Mouse (Mus musculus) megakaryocyte, embryonic 14.5 days (primary cell): ENCODE data around the gene Herpud1. TPM values are rescaled to one million over a fixed set of nuclear protein-coding genes. Genes with fewer than 3 reads are reported as not detected.

ENCODE experiments used
- H3K27me3 ChIP-seq: replicated peaks from 2 replicates; pipeline ENCODE3; 2012; ENCODE audit warnings: inconsistent platforms
- H3K36me3 ChIP-seq: replicated peaks from 2 replicates; pipeline ENCODE3; 2012; ENCODE audit warnings: low read length, inconsistent platforms, mixed read lengths
- H3K4me1 ChIP-seq: 2 replicates; pipeline ENCODE4 v1.6.1; 2012; ENCODE audit warnings: inconsistent platforms
- H3K4me3 ChIP-seq: replicated peaks from 2 replicates; pipeline ENCODE3; 2012; ENCODE audit warnings: moderate library complexity, mild to moderate bottlenecking, inconsistent platforms
- H3K9me3 ChIP-seq: 2 replicates; pipeline ENCODE4 v1.6.1; 2012; ENCODE audit warnings: inconsistent platforms
- FLI1 ChIP-seq: IDR thresholded peaks from 2 replicates; pipeline ENCODE4 v1.6.1; 2012; ENCODE audit warnings: low read length, inconsistent platforms, mixed read lengths
- GATA1 ChIP-seq: IDR thresholded peaks from 3 replicates; pipeline ENCODE4 v1.6.1; 2012; ENCODE audit warnings: mixed read lengths, low read length, inconsistent platforms, borderline replicate concordance
- polyA plus RNA-seq: library from polyadenylated mRNA; stranded (reverse); fragments of >175 nt; gene quantifications from 2 replicates; pipeline ENCODE4 v1.2.3, GENCODE M21; 2012; ENCODE audit warnings: low replicate concordance; ENCODE audit not compliant: insufficient read depth

Gene Herpud1
- polyA plus RNA-seq, result 188 and 443 TPM in 2 replicates

DNA sequence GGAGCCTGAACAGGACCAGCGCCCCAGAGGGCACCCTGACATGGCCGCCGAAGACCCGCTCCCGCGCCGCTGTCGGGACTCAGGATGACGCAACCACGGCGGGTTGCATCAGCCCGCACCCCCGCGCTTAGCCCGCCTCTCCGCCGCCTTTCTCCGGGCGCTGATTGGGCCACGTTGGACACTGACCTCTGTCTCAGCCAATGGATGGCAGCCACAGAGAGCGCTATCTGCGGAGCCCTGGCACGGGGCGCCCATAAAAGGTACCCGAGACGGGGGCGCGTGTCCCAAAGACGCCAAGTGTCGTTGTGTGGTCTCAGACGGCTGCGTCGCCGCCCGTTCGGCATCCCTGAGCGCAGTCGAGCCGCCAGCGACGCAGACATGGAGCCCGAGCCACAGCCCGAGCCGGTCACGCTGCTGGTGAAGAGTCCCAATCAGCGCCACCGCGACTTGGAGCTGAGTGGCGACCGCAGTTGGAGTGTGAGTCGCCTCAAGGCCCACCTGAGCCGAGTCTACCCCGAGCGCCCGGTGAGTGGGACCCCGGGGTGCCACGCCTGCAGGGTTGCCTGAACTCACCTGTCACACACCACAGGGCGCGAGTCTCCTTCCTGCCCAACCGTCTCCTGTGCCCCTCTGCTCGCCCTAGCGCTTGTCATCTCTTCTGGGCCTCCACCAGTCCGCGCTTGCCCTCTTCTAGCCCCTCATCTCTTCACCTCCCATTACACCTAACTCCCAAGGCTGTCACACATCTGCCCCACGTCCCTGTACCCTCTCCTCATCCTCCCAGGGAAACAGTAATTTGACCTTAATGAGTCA lies at the start of gene Herpud1:
Gene Herpud1, plus strand, starts transcription at position 225 of the 813 bp plus-strand sequence.
- Histone ChIP-seq H3K4me3 (peak within 1 kb of the TSS; percentile 93), H3K36me3 (peaks cover 33% of the 10 kb centered on the region), H3K9me3 (no peaks in the 10 kb centered on the region), H3K27me3 (no peaks in the 10 kb centered on the region), H3K4me1 (peaks cover 60% of the 10 kb centered on the region)
- TF ChIP-seq FLI1 (no peak), GATA1 (no peak)

DNA sequence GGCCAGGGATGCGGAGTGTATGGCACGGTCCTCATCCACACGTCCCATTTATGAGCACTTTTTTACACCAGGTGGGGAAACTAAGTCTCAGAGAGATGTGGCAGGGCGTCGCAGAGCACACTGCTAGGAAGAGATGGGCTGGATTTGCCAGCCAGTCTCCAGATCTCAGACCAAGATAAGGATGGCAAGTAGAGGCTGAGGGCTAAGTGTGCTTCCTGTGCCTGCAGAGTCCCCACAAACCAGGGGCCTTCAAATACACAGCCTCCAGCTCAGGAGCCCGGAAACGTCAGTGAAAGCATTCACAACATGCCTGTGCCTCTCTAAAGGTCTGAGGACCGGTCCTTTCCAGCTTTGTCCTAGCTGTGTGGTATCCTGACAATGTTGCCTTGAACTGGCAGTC lies 48.7 kb upstream of the Herpud1 start:
- Histone ChIP-seq H3K9me3 (peaks cover 17% of the 10 kb centered on the region), H3K36me3 (no peaks in the 10 kb centered on the region), H3K27me3 (peaks cover 60% of the 10 kb centered on the region), H3K4me1 (peaks cover 47% of the 10 kb centered on the region), H3K4me3 (no peak overlapping the region)
- TF ChIP-seq GATA1 (no peak), FLI1 (no peak)

DNA sequence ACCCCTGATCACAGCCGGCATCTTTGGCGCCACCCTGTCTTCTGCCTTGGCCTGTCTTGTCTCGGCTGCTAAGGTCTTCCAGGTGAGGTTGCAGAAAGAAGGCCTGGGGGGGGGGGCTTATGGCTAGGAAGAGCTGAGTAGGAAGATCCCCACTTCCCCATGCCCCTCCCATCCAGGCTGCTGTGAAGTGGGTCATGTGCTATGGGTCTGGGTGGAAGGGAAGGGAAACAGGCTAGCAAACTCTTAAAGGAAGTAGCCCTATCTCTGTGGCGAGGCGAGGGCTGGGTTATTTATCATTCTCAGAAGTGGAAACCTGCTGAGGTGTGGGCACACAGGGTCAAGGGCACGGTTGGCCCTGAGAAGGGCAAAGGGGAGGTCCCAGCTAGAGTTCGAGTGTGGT lies 45.4 kb upstream of the Herpud1 start:
- peaks cover 65% of the 10 kb centered on the region for H3K4me1 ChIP-seq
- H3K36me3 ChIP-seq, result no peaks in the 10 kb centered on the region
- peaks cover 40% of the 10 kb centered on the region for H3K27me3 ChIP-seq
- TF ChIP-seq FLI1 (no peak), GATA1 (no peak)
- peak overlapping the region; percentile 26 for H3K4me3 ChIP-seq
- H3K9me3 ChIP-seq, result peaks cover 12% of the 10 kb centered on the region

DNA sequence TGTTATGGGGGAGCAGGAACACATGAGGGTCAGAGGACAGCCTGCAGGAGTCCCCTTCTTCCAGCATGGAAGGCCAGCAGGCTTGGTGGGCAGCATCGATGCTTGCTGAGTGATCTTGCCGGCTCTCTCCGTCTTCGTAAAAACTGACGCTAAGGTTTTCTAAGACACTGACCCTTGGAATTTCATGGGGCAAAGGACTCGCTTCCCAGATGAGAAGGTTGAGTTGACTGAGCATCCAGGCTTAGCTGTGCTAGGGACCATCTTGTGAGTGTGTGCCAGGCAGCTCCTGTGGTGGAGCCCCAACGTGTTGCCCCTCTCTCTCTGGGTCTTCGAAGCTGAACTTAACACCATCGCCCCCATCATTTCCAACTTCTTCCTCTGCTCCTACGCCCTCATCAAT lies 43.5 kb upstream of the Herpud1 start:
- Histone ChIP-seq H3K4me1 (peaks cover 76% of the 10 kb centered on the region), H3K9me3 (no peaks in the 10 kb centered on the region), H3K4me3 (no peak overlapping the region), H3K27me3 (peaks cover 25% of the 10 kb centered on the region), H3K36me3 (no peaks in the 10 kb centered on the region)
- TF ChIP-seq FLI1 (no peak), GATA1 (no peak)

DNA sequence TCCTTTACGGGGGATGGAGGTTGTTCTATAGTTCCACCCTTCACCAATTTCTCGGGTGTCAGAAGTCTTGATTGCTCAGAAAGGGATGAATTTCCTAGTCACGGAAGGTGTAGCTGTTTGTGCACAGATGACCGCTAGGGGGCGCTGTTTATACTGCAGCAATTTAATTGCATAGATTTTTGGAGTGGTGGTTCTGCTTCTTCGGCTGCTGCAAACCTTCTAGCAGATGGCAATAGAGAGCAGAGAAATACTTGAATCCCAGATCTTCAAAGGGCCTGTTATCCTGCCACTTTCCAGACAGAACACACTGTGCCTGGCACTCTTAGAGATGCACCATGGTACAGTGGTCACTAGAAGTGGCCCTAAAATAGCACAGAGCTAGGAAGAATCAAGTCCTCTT lies 42.9 kb upstream of the Herpud1 start:
- Histone ChIP-seq H3K27me3 (peaks cover 20% of the 10 kb centered on the region), H3K9me3 (no peaks in the 10 kb centered on the region)
- TF ChIP-seq GATA1, result no peak
- TF ChIP-seq FLI1, result no peak

DNA sequence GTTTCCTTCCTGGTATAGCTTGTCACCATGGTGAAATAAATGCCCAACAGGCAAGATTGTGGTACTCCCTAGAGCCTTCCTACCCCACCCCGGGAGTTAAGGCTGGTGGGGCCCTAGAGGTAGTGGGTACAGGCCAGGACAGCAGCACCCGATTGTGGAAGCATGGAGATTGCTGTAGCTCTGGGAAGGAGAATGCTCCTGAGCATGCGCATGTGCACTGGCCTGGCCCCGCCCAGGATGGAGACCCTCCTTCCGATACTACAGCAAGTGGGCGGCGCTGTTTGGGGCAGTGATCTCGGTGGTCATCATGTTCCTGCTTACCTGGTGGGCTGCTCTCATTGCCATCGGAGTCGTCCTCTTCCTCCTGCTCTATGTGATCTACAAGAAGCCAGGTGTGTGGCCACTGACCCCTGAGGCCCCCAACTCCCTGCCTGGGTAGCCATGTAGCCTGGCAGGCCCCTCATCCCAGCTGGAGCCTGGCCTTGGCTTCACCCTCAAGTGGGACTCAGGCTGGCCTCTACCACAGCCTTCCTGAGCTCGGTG lies 42.4 kb upstream of the Herpud1 start:
- TF ChIP-seq FLI1 (no peak), GATA1 (no peak)
- Histone ChIP-seq H3K27me3 (peaks cover 19% of the 10 kb centered on the region), H3K4me3 (no peak overlapping the region), H3K36me3 (no peaks in the 10 kb centered on the region), H3K4me1 (peaks cover 78% of the 10 kb centered on the region), H3K9me3 (no peaks in the 10 kb centered on the region)

More for the DNA sequence above, 42.9 kb upstream of the Herpud1 start:
- Histone ChIP-seq H3K4me3 (no peak overlapping the region), H3K4me1 (peaks cover 74% of the 10 kb centered on the region), H3K36me3 (no peaks in the 10 kb centered on the region)

DNA sequence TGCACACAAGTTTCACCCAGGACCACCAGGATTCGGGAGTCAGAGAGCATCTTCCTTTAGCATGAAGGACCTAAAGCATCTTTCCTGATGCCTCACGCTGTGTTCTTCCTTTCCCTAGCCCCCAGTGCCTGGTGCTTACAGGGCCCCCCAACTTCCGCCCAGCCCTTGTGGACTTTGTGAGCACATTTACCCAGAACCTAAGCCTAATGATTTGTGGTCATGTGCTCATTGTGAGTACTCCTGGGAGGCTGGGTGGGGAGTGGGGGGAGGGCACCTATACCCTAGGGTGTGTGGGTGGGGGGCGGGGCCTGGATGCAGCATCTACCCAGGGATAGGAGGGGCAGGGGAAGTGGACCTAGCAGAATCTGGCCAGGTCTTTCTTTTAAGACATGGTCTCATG lies 40.6 kb upstream of the Herpud1 start:
- peaks cover 83% of the 10 kb centered on the region for H3K4me1 ChIP-seq
- H3K36me3 ChIP-seq, result no peaks in the 10 kb centered on the region
- no peak for TF ChIP-seq FLI1
- TF ChIP-seq GATA1, result no peak
- no peaks in the 10 kb centered on the region for H3K9me3 ChIP-seq
- peaks cover 24% of the 10 kb centered on the region for H3K27me3 ChIP-seq
- H3K4me3 ChIP-seq, result no peak overlapping the region

DNA sequence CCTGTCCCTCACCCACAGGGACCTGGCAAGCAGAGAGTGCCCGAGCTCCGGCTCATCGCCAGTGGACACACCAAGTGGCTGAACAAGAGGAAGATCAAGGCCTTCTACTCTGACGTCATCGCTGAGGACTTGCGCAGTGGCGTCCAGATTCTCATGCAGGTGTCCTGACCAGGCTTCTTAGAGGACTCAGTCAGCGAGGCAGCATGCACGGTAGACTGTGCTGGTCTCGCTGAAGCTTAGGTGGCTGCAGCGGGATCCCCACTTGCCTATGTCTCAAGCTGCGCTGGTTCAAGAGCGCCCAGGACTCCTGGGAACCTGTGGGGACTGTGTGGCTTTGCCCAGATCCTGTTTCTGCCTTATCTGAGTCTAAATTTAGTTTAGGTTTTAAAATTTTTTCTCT lies 40.0 kb upstream of the Herpud1 start:
- TF ChIP-seq GATA1, result no peak
- no peak for TF ChIP-seq FLI1

DNA sequence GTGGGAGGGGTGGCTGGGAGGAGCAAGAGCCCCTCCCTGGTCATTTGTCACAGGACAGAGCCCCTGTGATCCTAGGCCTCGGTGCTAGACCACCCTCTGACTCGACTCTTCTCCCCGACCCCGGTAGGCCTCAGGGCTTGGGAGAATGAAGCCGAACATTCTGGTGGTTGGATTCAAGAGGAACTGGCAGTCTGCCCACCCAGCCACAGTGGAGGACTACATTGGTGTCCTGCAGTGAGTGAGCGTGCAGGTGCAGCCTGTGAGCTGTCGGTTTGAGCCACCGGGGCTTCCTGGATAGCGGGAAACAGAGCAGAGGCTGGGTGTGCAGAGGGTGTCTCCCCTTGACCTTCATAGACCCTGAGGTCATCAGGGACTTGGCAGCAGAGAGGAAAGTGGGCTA lies 37.8 kb upstream of the Herpud1 start:
- Histone ChIP-seq H3K9me3 (peaks cover 8% of the 10 kb centered on the region), H3K36me3 (peaks cover 3% of the 10 kb centered on the region), H3K27me3 (peaks cover 32% of the 10 kb centered on the region), H3K4me3 (no peak overlapping the region), H3K4me1 (peaks cover 73% of the 10 kb centered on the region)
- TF ChIP-seq GATA1 (no peak), FLI1 (no peak)

More for the DNA sequence above, 40.0 kb upstream of the Herpud1 start:
- Histone ChIP-seq H3K4me1 (peaks cover 83% of the 10 kb centered on the region), H3K27me3 (peaks cover 28% of the 10 kb centered on the region), H3K36me3 (no peaks in the 10 kb centered on the region), H3K4me3 (peak overlapping the region; percentile 15), H3K9me3 (no peaks in the 10 kb centered on the region)

DNA sequence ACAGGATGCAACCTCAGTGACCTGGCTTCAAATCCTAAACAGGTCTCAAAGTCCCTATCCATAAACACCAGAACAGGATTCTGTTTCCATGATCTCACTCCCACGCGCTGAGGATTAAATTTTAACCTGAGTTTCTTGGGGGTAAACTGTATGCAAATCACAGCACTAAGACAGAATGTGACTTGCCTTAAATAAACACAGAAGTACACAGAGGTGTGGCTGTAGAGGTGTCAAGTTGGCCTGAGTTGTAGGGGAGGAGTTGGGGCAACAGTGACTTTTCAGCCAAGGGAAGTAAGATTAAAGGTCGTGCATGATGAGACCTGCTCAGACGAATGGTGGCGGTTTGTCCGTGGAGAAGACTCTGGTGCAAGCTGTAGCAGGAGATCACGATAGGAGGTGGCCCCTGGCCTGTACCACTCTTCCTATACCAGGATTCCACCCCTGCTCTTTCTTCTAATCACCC lies 32.1 kb upstream of the Herpud1 start:
- peaks cover 9% of the 10 kb centered on the region for H3K9me3 ChIP-seq
- peaks cover 32% of the 10 kb centered on the region for H3K27me3 ChIP-seq
- TF ChIP-seq FLI1 (no peak), GATA1 (no peak)

DNA sequence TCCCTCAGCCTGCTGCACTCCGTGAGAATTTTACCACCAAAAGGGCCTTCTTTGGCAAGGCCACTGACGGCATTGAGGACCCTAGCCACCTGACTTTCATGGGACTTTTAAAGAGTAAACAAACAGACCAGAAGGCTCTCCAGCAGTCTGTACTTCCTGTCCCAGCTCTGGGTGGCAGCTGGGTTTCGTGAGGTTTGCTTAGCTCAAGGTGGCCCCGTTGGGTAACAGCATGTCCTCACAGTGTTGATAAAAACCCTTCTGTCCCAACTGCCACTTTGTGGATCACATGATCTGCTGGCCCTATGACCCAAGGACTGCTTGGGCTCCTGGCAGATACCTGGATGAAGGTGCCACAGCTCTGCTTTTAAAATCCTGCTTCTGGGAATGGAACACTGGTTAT lies 31.7 kb upstream of the Herpud1 start:
- H3K27me3 ChIP-seq, result peaks cover 28% of the 10 kb centered on the region
- H3K9me3 ChIP-seq, result peaks cover 9% of the 10 kb centered on the region
- TF ChIP-seq GATA1 (no peak), FLI1 (no peak)
- H3K36me3 ChIP-seq, result peaks cover 4% of the 10 kb centered on the region
- H3K4me1 ChIP-seq, result peaks cover 69% of the 10 kb centered on the region
- H3K4me3 ChIP-seq, result no peak overlapping the region

More for the DNA sequence above, 32.1 kb upstream of the Herpud1 start:
- H3K4me3 ChIP-seq, result no peak overlapping the region
- peaks cover 4% of the 10 kb centered on the region for H3K36me3 ChIP-seq
- peaks cover 68% of the 10 kb centered on the region for H3K4me1 ChIP-seq
